In the genomic region with DNA sequence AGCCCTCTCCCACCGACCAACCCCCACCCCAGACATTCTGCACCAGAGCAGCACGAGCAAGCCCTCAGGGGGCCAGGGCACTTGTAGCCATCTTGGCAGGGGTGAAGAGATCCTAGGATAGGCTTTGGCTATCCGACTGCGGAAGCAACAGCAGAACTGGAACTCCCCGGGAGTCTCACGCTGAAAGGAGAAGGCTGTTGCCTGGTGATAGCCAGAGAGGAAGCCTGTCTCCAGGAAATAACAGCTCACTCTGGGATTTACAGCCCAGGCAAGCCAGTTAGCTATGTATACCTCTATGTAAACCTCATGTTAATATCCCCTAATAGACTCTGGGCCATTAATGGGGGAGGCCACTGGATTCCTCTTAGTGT, we compare ENCODE assay signal across 8 mouse cellular contexts. TPM values are rescaled to one million over a fixed set of nuclear protein-coding genes. Genes with fewer than 3 reads are reported as not detected.
DNase-seq lines count a peak whose midpoint lies in the region; ATAC-seq lines count a peak whose summit lies in the region.

No protein-coding gene starts in this region.

- ATAC-seq in limb, embryonic 13.5 days (ENCODE audit: low FRiP score, low read depth): peak; percentile 34; the same call in 1 of the 2 replicates

- H3K9me3 ChIP-seq in limb, embryonic 13.5 days: peaks cover 8% of the 10 kb centered on the region; the same call in 1 of the 2 replicates

- peak; percentile 18 for DNase-seq in gastrocnemius, postnatal 14 days
- no peak for DNase-seq in gastrocnemius, adult 8-10 months (ENCODE audit: low spot score in 2 of 2)
- DNase-seq in ZHBTc4 (ENCODE audit: low read depth, low spot score): peak; percentile 20
- DNase-seq in heart, adult 9 months (ENCODE audit: low spot score in 2 of 2): peak; percentile 50 to 79
- peak; percentile 17 for DNase-seq in neural tube, embryonic 10.5 days (ENCODE audit: extremely low spot score, low spot score)
- DNase-seq in right cerebral cortex, postnatal 4 days: no peak
- DNase-seq in left cerebral cortex, adult 8-10 months (ENCODE audit: low spot score in 2 of 2): no peak

- intact Hi-C loops in gastrocnemius, postnatal 14 days (cut with DNase I; ENCODE audit: low total_unique reads): no loop called here

- H3K36me3 ChIP-seq in limb, embryonic 13.5 days: peaks cover 16% of the 10 kb centered on the region

- no peaks in the 10 kb centered on the region for H3K27me3 ChIP-seq in limb, embryonic 13.5 days

- H3K27ac ChIP-seq in limb, embryonic 13.5 days: peak overlapping the region; percentile 81

- peaks cover 30% of the 10 kb centered on the region for H3K4me1 ChIP-seq in limb, embryonic 13.5 days

- peak overlapping the region; percentile 50; the same call in 1 of the 2 replicates for H3K9ac ChIP-seq in limb, embryonic 13.5 days

- peak overlapping the region; percentile 36 for H3K4me2 ChIP-seq in limb, embryonic 13.5 days (replicated peaks)

- WGBS in limb, embryonic 13.5 days: 17% methylated on average over 6 of the region's 6 CpGs

- no peak overlapping the region for H3K4me3 ChIP-seq in limb, embryonic 13.5 days

RNA-seq across cellular contexts. Expression of a gene that starts 1.3 kb away (rescaled TPM):
- total RNA-seq in gastrocnemius, postnatal 14 days (2021): 10 to 100 TPM; 11.0 to 11.9 TPM
- total RNA-seq in gastrocnemius, adult 8-10 months (2022): 10 to 100 TPM; 12.3 to 16.0 (median 14.3) TPM
- 7.3 TPM in 2 replicates for polyA plus RNA-seq in limb, embryonic 13.5 days (2015; fragmentation: Nextera tagmentation; extraction: Ambion mirVana)
- total RNA-seq in left cerebral cortex, adult 8-10 months (2022): 10 to 100 TPM; 20.8 to 62.8 (median 36.9) TPM

RNA-seq across cellular contexts. Expression of a gene that starts 18.3 kb away (rescaled TPM):
- 10 to 100 TPM; 11.0 to 11.7 TPM for total RNA-seq in gastrocnemius, postnatal 14 days (2021)
- 10 to 100 TPM in 3 of 4 experiments, 1 to 10 TPM in 1; 9.6 to 11.8 (median 11.0) TPM for total RNA-seq in gastrocnemius, adult 8-10 months (2022)
- 31.1 and 32.1 TPM in 2 replicates for polyA plus RNA-seq in limb, embryonic 13.5 days (2015; fragmentation: Nextera tagmentation; extraction: Ambion mirVana)
- total RNA-seq in left cerebral cortex, adult 8-10 months (2022): 10 to 100 TPM; 36.6 to 40.3 (median 38.8) TPM

RNA-seq across cellular contexts. Expression of a gene that starts 27.5 kb away (rescaled TPM):
- 10 to 100 TPM; 26.4 to 30.2 TPM for total RNA-seq in gastrocnemius, postnatal 14 days (2021)
- 1 to 10 TPM; 4.0 to 8.9 (median 6.3) TPM for total RNA-seq in gastrocnemius, adult 8-10 months (2022)
- 6.6 TPM in 2 replicates for polyA plus RNA-seq in limb, embryonic 13.5 days (2015; fragmentation: Nextera tagmentation; extraction: Ambion mirVana)
- total RNA-seq in left cerebral cortex, adult 8-10 months (2022): 1 to 10 TPM; 4.4 to 5.3 (median 4.9) TPM

RNA-seq across cellular contexts. Expression of a gene that starts 45.0 kb away (rescaled TPM):
- 100 to 1,000 TPM; 119 to 133 TPM for total RNA-seq in gastrocnemius, postnatal 14 days (2021)
- 10 to 100 TPM; 41.0 to 82.5 (median 52.4) TPM for total RNA-seq in gastrocnemius, adult 8-10 months (2022)
- 115 and 116 TPM in 2 replicates for polyA plus RNA-seq in limb, embryonic 13.5 days (2015; fragmentation: Nextera tagmentation; extraction: Ambion mirVana)
- 100 to 1,000 TPM; 239 to 259 (median 249) TPM for total RNA-seq in left cerebral cortex, adult 8-10 months (2022)

RNA-seq across cellular contexts. Expression of a gene that starts 58.3 kb away (rescaled TPM):
- 1 to 10 TPM; 1.3 TPM for total RNA-seq in gastrocnemius, postnatal 14 days (2021)
- total RNA-seq in gastrocnemius, adult 8-10 months (2022): 1 to 10 TPM in 1 of 4 experiments, under 1 TPM in 3; 0.41 to 1.0 (median 0.94) TPM
- polyA plus RNA-seq in limb, embryonic 13.5 days (2015; fragmentation: Nextera tagmentation; extraction: Ambion mirVana): 0.55 and 0.86 TPM in 2 replicates
- 1 to 10 TPM in 3 of 4 experiments, under 1 TPM in 1; 0.98 to 3.2 (median 1.5) TPM for total RNA-seq in left cerebral cortex, adult 8-10 months (2022)

Comparison
In these comparisons a context has a peak if more than half of its experiments do, and no peak if none do; other contexts are left out.
1. DNase-seq: peak in gastrocnemius, postnatal 14 days (single experiment), ZHBTc4 (single experiment), heart, adult 9 months (2 of 2) and neural tube, embryonic 10.5 days (single experiment); none in gastrocnemius, adult 8-10 months (0 of 2), right cerebral cortex, postnatal 4 days (single experiment) and left cerebral cortex, adult 8-10 months (0 of 2).